Mouse (Mus musculus): Measurements from ENCODE around the gene Rbm43. TPM values are rescaled to one million over a fixed set of nuclear protein-coding genes. Genes with fewer than 3 reads are reported as not detected.

Gene Rbm43
- polyA plus RNA-seq, 1 experiment, result 0.98 TPM

- H3ac ChIP-seq (ENCODE audit: control insufficient read depth, insufficient read length, low read depth), result no peak overlapping the region
- H3K79me2 ChIP-seq (ENCODE audit: control insufficient read depth, insufficient read depth), result no peaks in the 10 kb centered on the region
- no peak overlapping the region for H3K4me3 ChIP-seq (ENCODE audit: insufficient read depth, poor library complexity, severe bottlenecking)
- H3K27me3 ChIP-seq (ENCODE audit: control insufficient read depth, insufficient read depth, insufficient read length), result no peaks in the 10 kb centered on the region
- TF ChIP-seq MYOD1 (IDR thresholded peaks at IDR 0.05; ENCODE audit: control insufficient read depth, insufficient read length, low read depth) (no peak), USF1 (IDR thresholded peaks at IDR 0.05; ENCODE audit: low read depth) (no peak), FOSL1 (IDR thresholded peaks at IDR 0.05; ENCODE audit: insufficient read depth, low read length, poor library complexity, severe bottlenecking) (no peak), CEBPB (IDR thresholded peaks at IDR 0.05; ENCODE audit: low read depth) (no peak), MYOG (IDR thresholded peaks at IDR 0.05; ENCODE audit: control insufficient read depth, extremely low read depth, insufficient read length) (no peak)
- no peaks in the 10 kb centered on the region for H3K36me3 ChIP-seq (ENCODE audit: control insufficient read depth, insufficient read depth)
- H3K79me3 ChIP-seq (ENCODE audit: low read depth), result no peaks in the 10 kb centered on the region
Observed at GRCm38 (mm10) chr2:51933341-51934134, 1.4 kb downstream of the Rbm43 start.

GRCm38 (mm10) chr2:51931241-51931640 is 3.7 kb downstream of the Rbm43 start:
- no peaks in the 10 kb centered on the region for H3K36me3 ChIP-seq (ENCODE audit: control insufficient read depth, insufficient read depth)
- TF ChIP-seq CEBPB (IDR thresholded peaks at IDR 0.05; ENCODE audit: low read depth) (no peak), CTCF (IDR thresholded peaks at IDR 0.05; ENCODE audit: control insufficient read depth, insufficient read depth, insufficient read length) (no peak), FOSL1 (IDR thresholded peaks at IDR 0.05; ENCODE audit: insufficient read depth, low read length, poor library complexity, severe bottlenecking) (no peak), USF1 (IDR thresholded peaks at IDR 0.05; ENCODE audit: low read depth) (no peak), MAX (IDR thresholded peaks at IDR 0.05) (no peak), MYOD1 (IDR thresholded peaks at IDR 0.05; ENCODE audit: control insufficient read depth, insufficient read length, low read depth) (no peak), MYOG (IDR thresholded peaks at IDR 0.05; ENCODE audit: control insufficient read depth, extremely low read depth, insufficient read length) (no peak)
- H3ac ChIP-seq (ENCODE audit: control insufficient read depth, insufficient read length, low read depth), result no peak overlapping the region
- no peaks in the 10 kb centered on the region for H3K79me2 ChIP-seq (ENCODE audit: control insufficient read depth, insufficient read depth)
- no peaks in the 10 kb centered on the region for H3K79me3 ChIP-seq (ENCODE audit: low read depth)
- no peak overlapping the region for H3K4me3 ChIP-seq (ENCODE audit: insufficient read depth, poor library complexity, severe bottlenecking)
- H3K27me3 ChIP-seq (ENCODE audit: control insufficient read depth, insufficient read depth, insufficient read length), result no peaks in the 10 kb centered on the region

GRCm38 (mm10) chr2:51914944-51915680 is 19.9 kb downstream of the Rbm43 start:
- H3K79me2 ChIP-seq (ENCODE audit: control insufficient read depth, insufficient read depth), result no peaks in the 10 kb centered on the region
- no peaks in the 10 kb centered on the region for H3K36me3 ChIP-seq (ENCODE audit: control insufficient read depth, insufficient read depth)
- no peak overlapping the region for H3K4me3 ChIP-seq (ENCODE audit: insufficient read depth, poor library complexity, severe bottlenecking)
- no peaks in the 10 kb centered on the region for H3K79me3 ChIP-seq (ENCODE audit: low read depth)
- no peak overlapping the region for H3ac ChIP-seq (ENCODE audit: control insufficient read depth, insufficient read length, low read depth)
- no peak for TF ChIP-seq CTCF (IDR thresholded peaks at IDR 0.05; ENCODE audit: control insufficient read depth, insufficient read depth, insufficient read length)
- TF ChIP-seq CEBPB (IDR thresholded peaks at IDR 0.05; ENCODE audit: low read depth), result no peak
- no peak for TF ChIP-seq MYOG (IDR thresholded peaks at IDR 0.05; ENCODE audit: control insufficient read depth, extremely low read depth, insufficient read length)
- no peak for TF ChIP-seq USF1 (IDR thresholded peaks at IDR 0.05; ENCODE audit: low read depth)
- no peak for TF ChIP-seq MYOD1 (IDR thresholded peaks at IDR 0.05; ENCODE audit: control insufficient read depth, insufficient read length, low read depth)
- no peak for TF ChIP-seq FOSL1 (IDR thresholded peaks at IDR 0.05; ENCODE audit: insufficient read depth, low read length, poor library complexity, severe bottlenecking)
- no peak for TF ChIP-seq MAX (IDR thresholded peaks at IDR 0.05)
- no peaks in the 10 kb centered on the region for H3K27me3 ChIP-seq (ENCODE audit: control insufficient read depth, insufficient read depth, insufficient read length)

GRCm38 (mm10) chr2:51914532-51914931 is 20.4 kb downstream of the Rbm43 start:
- H3K27me3 ChIP-seq (ENCODE audit: control insufficient read depth, insufficient read depth, insufficient read length), result no peaks in the 10 kb centered on the region
- no peak overlapping the region for H3ac ChIP-seq (ENCODE audit: control insufficient read depth, insufficient read length, low read depth)
- no peaks in the 10 kb centered on the region for H3K79me2 ChIP-seq (ENCODE audit: control insufficient read depth, insufficient read depth)
- no peak overlapping the region for H3K4me3 ChIP-seq (ENCODE audit: insufficient read depth, poor library complexity, severe bottlenecking)
- TF ChIP-seq MYOD1 (IDR thresholded peaks at IDR 0.05; ENCODE audit: control insufficient read depth, insufficient read length, low read depth), result no peak
- no peak for TF ChIP-seq MAX (IDR thresholded peaks at IDR 0.05)
- TF ChIP-seq CTCF (IDR thresholded peaks at IDR 0.05; ENCODE audit: control insufficient read depth, insufficient read depth, insufficient read length), result no peak
- no peaks in the 10 kb centered on the region for H3K79me3 ChIP-seq (ENCODE audit: low read depth)
- H3K36me3 ChIP-seq (ENCODE audit: control insufficient read depth, insufficient read depth), result no peaks in the 10 kb centered on the region

- H3K36me3 ChIP-seq (ENCODE audit: control insufficient read depth, insufficient read depth), result no peaks in the 10 kb centered on the region
- no peaks in the 10 kb centered on the region for H3K27me3 ChIP-seq (ENCODE audit: control insufficient read depth, insufficient read depth, insufficient read length)
- no peaks in the 10 kb centered on the region for H3K79me3 ChIP-seq (ENCODE audit: low read depth)
- no peak overlapping the region for H3K4me3 ChIP-seq (ENCODE audit: insufficient read depth, poor library complexity, severe bottlenecking)
- H3ac ChIP-seq (ENCODE audit: control insufficient read depth, insufficient read length, low read depth), result no peak overlapping the region
- H3K79me2 ChIP-seq (ENCODE audit: control insufficient read depth, insufficient read depth), result no peaks in the 10 kb centered on the region
- TF ChIP-seq FOSL1 (IDR thresholded peaks at IDR 0.05; ENCODE audit: insufficient read depth, low read length, poor library complexity, severe bottlenecking) (no peak), MAX (IDR thresholded peaks at IDR 0.05) (no peak), CEBPB (IDR thresholded peaks at IDR 0.05; ENCODE audit: low read depth) (no peak), MYOG (IDR thresholded peaks at IDR 0.05; ENCODE audit: control insufficient read depth, extremely low read depth, insufficient read length) (no peak), CTCF (IDR thresholded peaks at IDR 0.05; ENCODE audit: control insufficient read depth, insufficient read depth, insufficient read length) (no peak), USF1 (IDR thresholded peaks at IDR 0.05; ENCODE audit: low read depth) (no peak), MYOD1 (IDR thresholded peaks at IDR 0.05; ENCODE audit: control insufficient read depth, insufficient read length, low read depth) (no peak)
Observed at GRCm38 (mm10) chr2:51912740-51913139, 22.2 kb downstream of the Rbm43 start.
